Mouse (Mus musculus) monocyte, adult 2 months (primary cell): Measurements from ENCODE around the gene Fgd3.

Source experiments
- DNase-seq, 2 experiments: peaks; one replicate each; pipeline ENCODE4 v3.0.0; 2022; ENCODE audit warnings: low spot score in 2 of 2, low read depth in 1 of 2

Gene Fgd3

GRCm38 (mm10) chr13:49307311-49307969 lies 12.7 kb downstream of the Fgd3 start:
- DNase-seq = no peak

- no peak for DNase-seq
Observed at GRCm38 (mm10) chr13:49306771-49307310, 13.3 kb downstream of the Fgd3 start.

GRCm38 (mm10) chr13:49300771-49301170 lies 19.3 kb downstream of the Fgd3 start:
- DNase-seq = no peak

DNA sequence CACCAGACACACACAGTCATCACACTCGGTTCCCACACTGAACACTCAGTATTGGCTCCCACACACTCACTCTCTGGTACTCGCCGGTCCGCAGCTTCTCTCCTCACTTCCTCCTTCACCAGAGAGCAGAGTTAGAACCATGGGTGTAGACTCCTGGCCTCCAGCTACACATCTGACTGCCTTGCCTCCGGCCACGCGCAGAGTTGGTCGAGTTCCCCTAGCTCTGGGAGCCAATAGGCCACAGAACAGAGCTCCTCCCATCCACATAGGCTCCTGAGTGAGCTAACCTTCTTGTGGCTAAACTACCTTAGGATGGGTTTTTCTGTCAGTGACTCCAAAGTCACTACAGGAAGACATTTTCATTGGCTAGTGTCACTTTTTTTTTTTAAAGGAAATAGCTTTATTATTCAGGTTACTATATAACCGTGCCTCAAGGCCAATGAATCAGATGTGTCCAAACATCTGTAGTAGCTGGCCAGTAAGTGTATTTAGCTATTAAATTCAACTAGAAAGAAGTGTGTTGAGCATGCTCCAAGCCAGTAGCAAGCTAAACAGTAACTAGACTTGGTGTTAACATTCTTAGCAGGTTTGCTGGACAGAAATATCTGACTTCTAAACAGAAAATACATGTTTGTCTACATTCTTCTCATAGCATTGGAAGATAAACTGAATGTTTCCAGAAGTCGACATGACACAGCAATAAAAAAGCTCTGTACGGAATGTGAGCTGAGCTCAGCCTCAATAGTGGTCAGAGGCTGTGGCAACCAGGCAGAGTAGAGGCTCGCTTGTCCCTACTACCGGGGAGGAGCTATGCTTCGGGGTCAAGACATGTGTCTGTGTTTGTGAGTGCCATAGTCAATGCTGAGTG lies 21.4 kb downstream of the Fgd3 start:
- peak; percentile 56 to 70 for DNase-seq

DNA sequence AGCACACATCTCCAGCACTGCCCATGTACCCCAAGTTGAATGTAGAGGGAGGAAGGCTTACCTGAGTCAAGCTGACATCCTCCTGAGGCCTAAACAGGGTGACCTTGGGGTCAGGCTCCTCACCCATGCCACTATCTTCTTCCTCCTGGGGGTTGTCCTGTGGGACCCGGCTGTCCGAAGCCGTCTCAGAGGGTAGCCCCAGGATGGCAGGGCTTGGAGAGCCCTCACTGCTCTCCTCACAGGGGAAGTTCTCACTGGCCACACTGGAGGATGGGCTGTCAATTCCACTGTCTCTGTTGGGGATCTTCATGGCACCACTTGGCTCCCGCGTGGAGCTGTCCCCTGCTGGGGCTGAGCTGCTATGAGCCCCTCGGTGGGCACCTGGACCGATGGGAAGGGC lies 23.8 kb downstream of the Fgd3 start:
- no peak for DNase-seq

DNA sequence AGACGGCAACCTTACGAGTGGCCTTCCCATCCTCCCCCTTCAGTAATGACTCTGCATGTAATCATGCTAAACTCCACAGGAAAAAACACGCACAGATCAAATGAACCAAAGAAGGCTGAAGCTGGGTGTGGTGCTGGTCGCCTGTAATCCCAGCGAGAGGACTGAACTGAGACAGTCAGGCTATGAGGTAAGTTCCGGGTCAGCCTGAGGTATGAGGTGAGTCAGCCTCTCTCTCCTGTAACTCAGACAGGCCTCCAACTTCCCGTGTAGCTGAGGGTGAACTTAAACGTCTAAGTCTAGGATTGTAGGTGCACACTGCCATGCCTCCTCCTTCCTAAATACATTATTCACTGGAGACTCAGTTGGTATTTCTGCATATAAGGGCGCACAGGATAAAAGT lies 26.0 kb downstream of the Fgd3 start:
- DNase-seq = no peak

- no peak for DNase-seq
Observed at GRCm38 (mm10) chr13:49291949-49292348, 28.2 kb downstream of the Fgd3 start.

- DNase-seq = no peak
Observed at GRCm38 (mm10) chr13:49291398-49291797, 28.7 kb downstream of the Fgd3 start.

GRCm38 (mm10) chr13:49287224-49287623 lies 32.9 kb downstream of the Fgd3 start:
- no peak for DNase-seq

- DNase-seq = no peak
Observed at GRCm38 (mm10) chr13:49286750-49287149, 33.4 kb downstream of the Fgd3 start.

DNA sequence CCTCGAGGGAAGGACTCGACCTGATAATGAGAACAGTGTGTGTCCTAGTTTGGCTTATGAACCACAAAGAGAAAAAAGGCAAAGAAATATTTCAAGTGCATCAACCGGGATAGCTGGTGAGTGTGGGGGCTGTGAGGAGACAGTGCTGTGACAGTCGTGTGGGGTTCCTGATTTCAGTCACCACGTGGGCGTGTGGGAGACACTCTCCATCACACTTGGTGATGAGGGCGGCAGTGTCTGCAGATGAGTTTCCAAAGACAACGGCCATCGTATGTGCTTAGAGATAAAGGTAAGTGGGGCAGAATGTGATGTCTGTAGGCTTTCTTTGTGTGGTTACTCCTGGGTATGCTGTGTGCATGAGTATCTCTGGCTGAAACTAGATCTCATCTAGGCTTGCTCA lies 36.4 kb downstream of the Fgd3 start:
- DNase-seq = no peak

- DNase-seq = no peak
Observed at GRCm38 (mm10) chr13:49282168-49282567, 37.9 kb downstream of the Fgd3 start.

- DNase-seq = peak; percentile 44 to 59
Observed at GRCm38 (mm10) chr13:49271831-49272765, 48.0 kb downstream of the Fgd3 start.

DNA sequence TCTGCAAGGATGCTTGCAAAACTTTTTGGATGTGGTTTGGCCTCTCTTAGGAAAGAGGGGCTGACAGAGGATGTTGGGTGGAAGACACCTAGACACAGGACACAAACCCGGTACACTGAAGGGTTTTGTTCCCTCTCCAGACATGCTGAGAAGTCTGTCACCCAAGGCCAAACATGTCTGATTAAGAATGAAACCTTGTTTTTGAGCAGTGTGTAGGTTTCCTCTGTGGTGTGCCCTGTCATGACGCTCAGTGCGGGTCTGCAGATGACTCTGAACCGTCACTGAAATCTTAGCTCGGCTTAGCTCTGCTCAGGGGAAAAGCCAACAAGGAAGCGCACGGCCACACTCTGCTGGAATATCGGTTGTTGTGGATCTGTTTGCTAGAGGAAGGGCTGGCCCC lies 49.6 kb downstream of the Fgd3 start:
- no peak for DNase-seq

- no peak for DNase-seq
Observed at GRCm38 (mm10) chr13:49267645-49268044, 52.5 kb downstream of the Fgd3 start.

GRCm38 (mm10) chr13:49260036-49260722 lies 59.9 kb downstream of the Fgd3 start:
- no peak for DNase-seq

DNA sequence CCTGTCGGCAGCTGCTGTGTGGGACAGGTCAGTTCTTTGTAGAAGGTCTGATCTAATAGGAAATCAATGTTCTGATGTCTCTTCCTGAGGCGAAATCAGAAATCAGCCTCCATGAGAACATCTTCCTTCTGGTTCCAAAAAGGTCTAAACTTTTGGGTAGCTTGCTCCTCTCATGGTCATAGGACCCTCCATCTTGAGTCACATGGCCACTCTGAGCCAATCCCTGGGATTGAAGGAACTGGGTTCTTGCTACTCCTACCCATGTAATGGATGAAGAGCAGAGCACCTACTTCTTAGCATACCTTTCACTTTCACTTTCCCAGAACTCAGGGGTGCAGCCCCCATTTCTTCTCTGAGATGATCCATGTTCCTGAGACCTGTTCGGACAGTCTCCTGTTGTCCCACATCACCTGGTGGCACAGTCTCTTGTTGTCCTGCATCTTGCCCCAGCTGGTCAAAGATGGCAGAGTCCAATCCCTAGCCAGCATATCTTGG lies 62.2 kb downstream of the Fgd3 start:
- DNase-seq = no peak

- DNase-seq = no peak
Observed at GRCm38 (mm10) chr13:49252746-49253145, 67.4 kb downstream of the Fgd3 start.

GRCm38 (mm10) chr13:49252113-49252512 lies 68.0 kb downstream of the Fgd3 start:
- peak; percentile 22 to 33 for DNase-seq
